Mouse (Mus musculus): Measurements from ENCODE around the gene Wipf1.

GRCm38 (mm10) chr2:73540450-73541162, 11.1 kb upstream of the Wipf1 start:
- TF ChIP-seq CTCF (IDR thresholded peaks at IDR 0.05; ENCODE audit: control insufficient read depth, insufficient read depth, low read length) (no peak), POLR2A (IDR thresholded peaks at IDR 0.05; ENCODE audit: borderline replicate concordance, control insufficient read depth, low read depth, low read length) (no peak)
